Mouse (Mus musculus) bone marrow, adult 2 months (tissue): ENCODE results near the gene Perm1.

Source experiments
- CTCF ChIP-seq: fragments of 200-500 bp; IDR thresholded peaks from 2 replicates; pipeline ENCODE4 v1.5.1; 2011; ENCODE audit warnings: low read length, control low read depth; ENCODE audit not compliant: control insufficient read depth, insufficient read depth
- POLR2A ChIP-seq: fragments of 200-500 bp; IDR thresholded peaks from 2 replicates; pipeline ENCODE4 v1.6.1; 2011; ENCODE audit warnings: low read depth, mild to moderate bottlenecking, control low read depth, low read length, borderline replicate concordance; ENCODE audit not compliant: control insufficient read depth

DNA sequence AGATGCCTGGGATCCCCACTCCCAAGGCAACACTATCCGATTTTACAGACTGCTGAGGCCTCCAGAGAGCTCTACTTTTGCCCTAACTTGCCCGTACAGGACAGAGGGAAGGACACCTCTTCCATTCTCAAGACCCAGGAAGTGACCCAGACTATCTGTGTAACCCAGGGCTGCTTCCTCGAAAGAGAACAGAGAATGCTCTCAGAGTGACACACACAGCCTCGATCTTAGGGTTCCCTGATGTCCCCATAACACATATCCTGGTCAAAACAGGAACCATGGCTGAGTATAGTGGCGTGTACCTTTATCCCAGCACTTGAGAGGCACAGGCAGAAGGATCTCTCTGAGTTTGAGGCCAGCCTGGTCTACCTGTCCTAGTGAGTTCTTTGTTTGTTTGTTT, 31.9 kb upstream of the Perm1 start:
- no peak for TF ChIP-seq CTCF
- TF ChIP-seq POLR2A: no peak
